In genomic region chr3:115642001-115642845, GRCm38 (mm10) we compare ENCODE assay signal across 8 mouse cellular contexts.
DNase-seq lines count a peak whose midpoint lies in the region; ATAC-seq and TF ChIP-seq lines count a peak whose summit lies in the region.

No protein-coding gene starts in this region.

- peak overlapping the region; percentile 96 for H3K27ac ChIP-seq in heart, embryonic 11.5 days (ENCODE audit: low read depth, low read length)
- H3K27ac ChIP-seq in kidney, postnatal 0 days, result peak overlapping the region; percentile 80

- no peaks in the 10 kb centered on the region for H3K27me3 ChIP-seq in heart, embryonic 11.5 days (ENCODE audit: control insufficient read depth, insufficient read depth, low read length)
- no peaks in the 10 kb centered on the region for H3K27me3 ChIP-seq in kidney, postnatal 0 days (ENCODE audit: insufficient read depth, low read length)

- H3K36me3 ChIP-seq in heart, embryonic 11.5 days (ENCODE audit: control insufficient read depth, insufficient read depth, low read length), result no peaks in the 10 kb centered on the region
- H3K36me3 ChIP-seq in kidney, postnatal 0 days (ENCODE audit: insufficient read depth, low read length), result no peaks in the 10 kb centered on the region

- H3K9me3 ChIP-seq in heart, embryonic 11.5 days (replicated peaks; ENCODE audit: control insufficient read depth, low read length), result no peaks in the 10 kb centered on the region
- no peaks in the 10 kb centered on the region for H3K9me3 ChIP-seq in kidney, postnatal 0 days (replicated peaks; ENCODE audit: low read length)

- 3% methylated on average over 26 of the region's 26 CpGs for WGBS in heart, embryonic 11.5 days (ENCODE audit: insufficient replicate concordance)
- 4% methylated on average over 26 of the region's 26 CpGs for WGBS in kidney, postnatal 0 days

- ATAC-seq in frontal cortex, adult (ENCODE audit: low TSS enrichment), result peak; percentile 54
- ATAC-seq in heart, embryonic 11.5 days (replicated peaks; ENCODE audit: insufficient number of reproducible peaks, low FRiP score, low TSS enrichment), result peak; percentile 50
- peak; percentile 47 for ATAC-seq in kidney, postnatal 0 days (replicated peaks; ENCODE audit: low FRiP score, low read depth)

- peaks cover 3% of the 10 kb centered on the region; the same call in 1 of the 2 replicates for H3K4me1 ChIP-seq in heart, embryonic 11.5 days (ENCODE audit: control insufficient read depth, insufficient read depth, low read length)
- no peaks in the 10 kb centered on the region for H3K4me1 ChIP-seq in kidney, postnatal 0 days (replicated peaks; ENCODE audit: insufficient read depth, low read length)

- peak overlapping the region; percentile 74 for H3K9ac ChIP-seq in heart, embryonic 11.5 days (ENCODE audit: low read depth, low read length)
- H3K9ac ChIP-seq in kidney, postnatal 0 days (ENCODE audit: low read depth, low read length), result peak overlapping the region; percentile 48

- H3K4me3 ChIP-seq in heart, embryonic 11.5 days (ENCODE audit: low read depth, low read length), result peak overlapping the region; percentile 44
- peak overlapping the region; percentile 35 for H3K4me3 ChIP-seq in kidney, postnatal 0 days (replicated peaks; ENCODE audit: low read depth, low read length)

- H3K4me2 ChIP-seq in heart, embryonic 11.5 days, result peak overlapping the region; percentile 70
- H3K4me2 ChIP-seq in kidney, postnatal 0 days (ENCODE audit: low read length), result peak overlapping the region; percentile 65

- no peak for DNase-seq in frontal cortex, postnatal 25 days (ENCODE audit: low spot score in 2 of 2)
- peak; percentile 27 to 29 for DNase-seq in cerebellum, postnatal 14 days
- peak; percentile 90 for DNase-seq in kidney, postnatal 0 days (ENCODE audit: low spot score)
- peak; percentile 30 for DNase-seq in lung, postnatal 36 days
- DNase-seq in right cerebral cortex, postnatal 14 days, result peak; percentile 19
- no peak for DNase-seq in layer of hippocampus, adult 8-10 months (ENCODE audit: low spot score in 2 of 2)

- no peak for TF ChIP-seq CTCF in kidney, postnatal 0 days (IDR thresholded peaks at IDR 0.05; ENCODE audit: low read depth)

Comparison
In these comparisons a context has a peak if more than half of its experiments do, and no peak if none do; other contexts are left out.
1. DNase-seq: peak in cerebellum, postnatal 14 days (2 of 2), kidney, postnatal 0 days (single experiment), lung, postnatal 36 days (single experiment) and right cerebral cortex, postnatal 14 days (single experiment); none in frontal cortex, postnatal 25 days (0 of 2) and layer of hippocampus, adult 8-10 months (0 of 2).
2. Peak in every context shown above with its lines, with median percentiles within 50 percentile points of each other: ATAC-seq.